Mouse (Mus musculus) ES-Bruce4 (cell line): ENCODE measurements around the gene Sfrp4.

Experiments
- CTCF ChIP-seq: IDR thresholded peaks from one replicate; pipeline ENCODE4 v1.8.1; 2011; ENCODE audit warnings: low read depth, low read length
- EP300 ChIP-seq: IDR thresholded peaks from 2 replicates; pipeline ENCODE4 v1.6.1; 2011; ENCODE audit warnings: low read depth, low read length; ENCODE audit not compliant: insufficient read depth
- POLR2A ChIP-seq: IDR thresholded peaks from one replicate; pipeline ENCODE4 v1.8.1; 2011; ENCODE audit warnings: low read length; ENCODE audit not compliant: insufficient read depth

DNA sequence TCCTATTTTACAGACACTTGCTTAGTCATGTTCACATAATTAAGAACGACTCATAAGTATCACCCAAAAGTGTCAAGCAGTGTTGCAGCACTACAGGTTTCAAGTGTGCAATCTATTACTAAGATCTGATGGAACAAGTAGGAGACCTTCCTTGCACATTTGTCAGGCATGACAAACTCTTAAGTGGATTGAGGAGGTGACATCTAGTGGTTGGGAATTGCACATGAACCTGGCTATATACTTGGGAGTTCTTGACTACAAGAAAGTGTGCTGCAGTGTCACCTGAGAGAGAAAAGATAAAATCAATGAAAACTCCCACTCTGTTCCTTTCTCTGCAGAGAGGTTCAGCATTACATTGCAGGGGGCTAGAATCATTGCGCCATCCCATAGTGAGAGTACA lies 21.3 kb downstream of the Sfrp4 start:
- no peak for TF ChIP-seq CTCF
- no peak for TF ChIP-seq EP300
- TF ChIP-seq POLR2A: no peak
